Mouse (Mus musculus) frontal cortex, adult (tissue): ENCODE measurements around the gene Sult2b1.

Source experiments
- ATAC-seq: cut with Nextera tagmentation; 2 replicates; pipeline ENCODE4 v1.9.2; 2017; ENCODE audit warnings: mild to moderate bottlenecking, moderate library complexity, mixed read lengths; ENCODE audit not compliant: low TSS enrichment

The Sult2b1 gene

GRCm38 (mm10) chr7:45800546-45801204 lies 16.2 kb upstream of the Sult2b1 start:
- ATAC-seq, result no peak

DNA sequence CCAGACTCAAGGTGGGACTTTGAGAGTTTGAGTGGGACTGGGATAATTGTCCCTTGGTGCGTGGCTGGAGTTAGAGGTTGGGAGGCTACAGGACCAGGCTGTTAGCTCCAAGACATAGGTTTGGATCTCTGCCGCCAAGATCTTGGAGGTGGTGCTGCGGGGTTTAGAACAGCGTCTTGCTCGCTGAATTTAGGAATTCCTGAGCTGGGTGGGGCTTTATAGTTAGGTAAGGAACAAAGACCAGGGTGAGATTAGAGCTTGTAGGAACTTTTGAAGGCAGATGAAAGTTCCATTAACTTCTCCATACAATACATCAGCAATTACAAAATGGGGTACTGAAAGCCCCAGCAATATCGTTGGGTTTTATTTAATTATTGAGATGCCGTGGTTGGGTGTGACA lies 15.5 kb upstream of the Sult2b1 start:
- ATAC-seq, result no peak

GRCm38 (mm10) chr7:45798931-45799330 lies 14.5 kb upstream of the Sult2b1 start:
- no peak for ATAC-seq

- ATAC-seq, result no peak
Measured at GRCm38 (mm10) chr7:45798511-45798836, 14.0 kb upstream of the Sult2b1 start.

- no peak for ATAC-seq
Measured at GRCm38 (mm10) chr7:45797661-45798510, 13.4 kb upstream of the Sult2b1 start.

DNA sequence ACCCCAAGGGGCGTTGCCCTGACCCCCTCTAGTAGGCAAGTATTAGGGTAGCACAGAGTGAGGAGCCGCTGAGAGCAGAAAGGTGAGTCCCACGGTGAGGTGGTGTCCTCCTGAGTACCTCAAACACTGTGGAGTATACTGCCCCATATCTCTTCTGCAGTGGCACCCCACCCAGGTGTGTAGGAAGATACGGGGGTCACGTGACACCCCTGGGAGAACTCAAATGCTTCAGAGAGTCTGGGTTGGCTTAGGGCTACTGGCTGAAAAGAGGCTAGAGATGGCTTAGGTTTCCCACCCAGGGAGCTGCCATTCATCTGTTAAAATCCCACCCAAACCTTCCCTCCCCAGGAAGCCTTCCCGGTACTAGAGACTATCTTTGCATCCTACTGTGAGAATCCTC lies 12.5 kb upstream of the Sult2b1 start:
- no peak for ATAC-seq

DNA sequence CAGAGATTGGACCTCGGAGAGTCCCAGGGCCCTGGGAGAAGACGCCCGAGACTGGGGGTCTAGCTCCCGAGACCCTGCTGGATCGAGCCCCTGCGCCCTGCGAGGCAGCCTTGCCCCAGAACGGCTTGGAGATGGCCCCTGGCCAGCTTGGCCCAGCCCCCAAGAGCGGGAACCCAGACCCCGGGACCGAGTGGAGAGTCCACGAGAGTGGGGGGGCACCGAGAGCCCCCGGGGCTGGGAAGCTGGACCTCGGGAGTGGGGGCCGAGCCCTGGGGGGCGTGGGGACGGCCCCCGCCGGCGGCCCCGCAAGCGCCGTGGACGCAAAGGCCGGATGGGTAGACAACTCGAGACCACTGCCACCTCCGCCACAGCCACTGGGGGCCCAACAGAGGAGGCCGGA lies 10.5 kb upstream of the Sult2b1 start:
- ATAC-seq, result no peak

DNA sequence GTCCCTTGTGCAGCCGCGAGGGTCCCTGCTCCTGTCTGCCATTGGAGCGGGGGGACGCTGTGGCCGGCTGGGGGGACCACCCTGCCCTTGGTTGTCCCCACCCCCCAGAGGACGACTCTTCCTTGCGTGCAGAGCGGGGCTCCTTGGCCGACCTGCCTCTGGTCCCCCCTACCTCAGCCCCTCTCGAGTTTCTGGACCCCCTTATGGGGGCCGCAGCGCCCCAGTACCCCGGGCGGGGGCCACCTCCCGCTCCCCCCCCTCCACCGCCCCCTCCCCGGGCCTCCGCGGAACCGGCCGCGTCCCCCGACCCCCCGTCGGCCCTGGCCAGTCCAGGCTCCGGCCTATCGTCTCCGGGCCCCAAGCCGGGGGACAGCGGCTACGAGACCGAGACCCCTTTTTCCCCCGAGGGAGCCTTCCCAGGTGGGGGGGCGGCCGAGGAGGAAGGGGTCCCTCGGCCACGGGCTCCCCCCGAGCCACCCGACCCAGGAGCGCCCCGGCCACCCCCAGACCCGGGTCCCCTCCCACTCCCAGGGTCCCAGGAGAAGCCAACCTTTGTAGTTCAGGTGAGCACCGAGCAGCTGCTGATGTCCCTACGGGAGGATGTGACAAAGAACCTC lies 9.6 kb upstream of the Sult2b1 start:
- no peak for ATAC-seq

DNA sequence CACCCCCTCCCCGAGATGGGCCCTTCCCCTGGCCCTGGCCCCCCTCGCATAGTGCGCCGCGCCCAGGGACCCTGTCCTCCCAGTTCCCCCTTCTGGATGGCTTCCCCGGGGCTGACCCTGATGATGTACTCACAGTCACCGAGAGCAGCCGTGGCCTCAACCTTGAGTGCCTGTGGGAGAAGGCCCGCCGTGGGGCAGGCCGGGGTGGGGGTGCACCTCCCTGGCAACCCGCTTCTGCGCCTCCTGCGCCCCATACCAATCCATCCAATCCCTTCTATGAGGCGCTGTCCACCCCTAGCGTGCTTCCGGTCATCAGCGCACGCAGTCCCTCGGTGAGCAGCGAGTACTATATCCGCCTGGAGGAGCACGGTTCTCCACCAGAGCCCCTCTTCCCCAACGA lies 8.8 kb upstream of the Sult2b1 start:
- no peak for ATAC-seq

DNA sequence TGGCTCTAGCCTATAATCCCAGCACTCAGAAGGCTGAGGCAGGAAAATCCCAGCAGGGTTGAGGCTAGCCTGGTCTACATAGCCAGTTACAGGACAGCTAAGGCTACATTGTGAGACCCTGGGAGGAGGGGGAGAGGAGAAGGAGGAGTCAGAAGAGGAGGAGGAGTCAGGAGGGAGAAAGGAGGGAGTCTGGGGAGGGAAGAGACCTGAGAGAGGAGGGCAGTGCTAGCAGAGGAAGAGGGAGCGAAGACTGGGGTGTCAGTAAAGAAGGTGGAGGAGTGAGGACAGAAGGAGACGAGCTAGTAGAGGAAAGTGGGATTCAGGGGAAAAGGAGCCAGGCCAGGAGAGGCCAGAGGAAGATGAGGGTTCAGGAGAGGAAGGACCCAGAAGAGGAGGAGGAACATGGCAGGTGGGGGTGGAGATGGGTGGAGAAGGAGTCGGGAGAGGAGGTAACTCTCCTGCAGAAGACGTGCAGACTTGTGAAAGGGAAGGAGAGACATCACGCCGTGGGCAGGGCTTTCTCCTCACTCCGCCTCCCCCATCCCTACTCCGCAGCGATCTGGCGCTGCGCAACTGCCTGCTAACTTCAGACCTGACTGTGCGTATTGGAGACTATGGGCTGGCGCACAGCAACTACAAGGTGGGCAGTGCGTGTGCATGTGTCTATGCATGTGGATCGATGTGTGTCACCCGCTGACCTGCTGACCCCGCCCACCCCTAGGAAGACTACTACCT lies 7.5 kb upstream of the Sult2b1 start:
- peak; percentile 64; the same call in 1 of the 2 replicates for ATAC-seq

GRCm38 (mm10) chr7:45790721-45791120 lies 6.3 kb upstream of the Sult2b1 start:
- ATAC-seq, result no peak

DNA sequence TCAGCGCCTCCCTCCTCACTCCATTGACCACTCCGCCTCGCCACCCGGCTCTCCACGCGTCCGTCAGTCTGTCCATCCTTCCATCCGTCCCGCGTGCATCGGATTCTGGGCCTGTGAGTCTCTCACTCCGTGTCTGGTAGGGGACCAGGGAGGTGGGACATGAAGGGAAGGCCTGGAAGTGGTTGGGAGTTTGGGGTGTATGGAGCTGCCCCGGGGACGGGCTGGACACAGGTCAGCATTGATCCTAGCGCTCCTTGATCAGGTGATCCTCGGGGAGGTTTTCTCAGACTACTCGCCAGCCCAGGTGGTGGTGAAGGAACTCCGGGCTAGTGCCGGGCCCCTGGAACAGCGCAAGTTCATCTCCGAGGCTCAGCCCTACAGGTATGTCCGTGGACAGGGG lies 3.2 kb upstream of the Sult2b1 start:
- no peak for ATAC-seq

GRCm38 (mm10) chr7:45786661-45787413 lies 2.4 kb upstream of the Sult2b1 start:
- ATAC-seq, result peak; percentile 45; the same call in 1 of the 2 replicates

- ATAC-seq, result no peak
Measured at GRCm38 (mm10) chr7:45786136-45786578, 1.7 kb upstream of the Sult2b1 start.

DNA sequence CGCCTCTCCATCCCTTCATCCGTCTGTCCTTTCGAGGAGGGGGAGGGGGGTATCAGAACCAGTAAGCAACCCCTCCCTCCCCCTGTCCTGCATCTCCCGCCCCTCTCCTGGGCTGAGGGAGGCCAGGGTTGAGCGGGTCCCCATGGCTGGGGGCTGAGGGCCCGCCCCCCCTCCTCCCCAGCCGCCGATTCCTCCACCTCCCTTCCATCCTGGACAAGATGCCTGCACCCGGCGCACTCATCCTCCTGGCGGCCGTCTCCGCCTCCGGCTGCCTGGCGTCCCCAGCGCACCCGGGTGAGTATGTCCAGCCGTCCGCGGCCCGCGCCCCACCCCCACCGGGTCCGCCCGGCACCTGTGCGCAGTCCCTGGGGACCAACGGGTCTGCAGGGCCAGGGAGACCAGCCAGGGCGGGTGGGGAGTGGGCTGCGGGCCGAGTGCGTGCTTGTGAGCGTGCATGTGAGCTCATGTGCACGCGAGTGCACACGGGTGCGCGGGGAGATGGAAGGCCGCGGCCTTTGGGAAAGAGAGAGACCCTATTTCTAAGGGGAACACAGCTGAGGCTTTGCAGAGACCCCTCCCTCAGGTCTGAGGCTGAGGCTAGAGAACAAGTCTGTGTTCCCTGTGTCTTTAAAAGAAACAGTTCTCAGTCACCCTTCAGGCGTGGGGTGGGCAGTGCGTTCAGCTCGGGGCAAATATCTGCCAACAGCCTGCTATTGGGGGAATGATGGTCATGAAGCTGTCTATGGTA lies 1.1 kb upstream of the Sult2b1 start:
- no peak for ATAC-seq

GRCm38 (mm10) chr7:45783511-45784091 lies 868 bp downstream of the Sult2b1 start, which contains the start of gene Lmtk3:
Gene Lmtk3 (plus strand): TSS chr7:45783738.
- ATAC-seq, result peak; percentile 38

DNA sequence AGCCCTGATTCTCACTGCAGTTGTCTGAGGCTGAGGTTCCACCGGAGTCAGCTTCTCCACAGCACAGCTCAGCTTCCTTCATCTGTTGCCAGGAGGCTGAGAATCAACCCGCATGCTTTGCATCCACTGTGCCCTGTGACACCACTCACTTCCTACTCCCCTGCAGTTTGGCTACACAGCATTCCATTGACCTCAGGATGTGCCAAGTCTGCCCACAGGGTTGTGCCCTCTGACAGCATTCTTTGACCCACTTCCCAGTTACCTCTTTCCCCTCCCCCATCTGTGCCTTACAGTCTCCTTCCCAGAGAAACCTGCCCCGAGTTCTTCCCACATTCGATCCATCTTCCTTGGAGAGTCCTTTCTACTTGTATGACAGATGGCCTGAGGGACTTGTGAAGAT lies 2.2 kb downstream of the Sult2b1 start:
- no peak for ATAC-seq

GRCm38 (mm10) chr7:45779081-45779641 lies 5.3 kb downstream of the Sult2b1 start:
- peak; percentile 42; the same call in 1 of the 2 replicates for ATAC-seq

GRCm38 (mm10) chr7:45775237-45775636 lies 9.2 kb downstream of the Sult2b1 start:
- ATAC-seq, result no peak

DNA sequence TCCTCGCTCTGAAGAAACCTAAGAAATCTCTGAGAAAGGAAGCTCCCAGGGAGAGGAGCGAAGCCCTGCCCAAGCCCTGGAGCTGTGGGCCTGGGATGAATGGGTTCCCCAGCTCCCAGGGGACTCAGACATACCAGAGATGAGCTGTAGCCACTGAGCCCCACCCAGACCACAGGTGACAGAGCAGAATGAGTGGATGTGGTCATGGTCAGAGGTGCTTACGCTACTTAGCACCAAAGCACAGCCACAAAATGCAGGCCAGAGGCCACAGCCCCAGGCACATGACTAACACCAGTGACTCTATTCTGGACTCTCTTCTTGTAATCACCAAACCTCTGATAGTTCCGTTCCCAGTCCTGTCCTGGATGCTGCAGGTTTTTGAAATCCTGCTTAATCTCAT lies 13.4 kb downstream of the Sult2b1 start:
- ATAC-seq, result no peak
